Mouse (Mus musculus) retina, postnatal 7 days (tissue): ENCODE results near the gene Gm20509.
"Not testable (repeated sequence)": the region's sequence is repeated elsewhere in the genome, so short reads cannot be mapped to it uniquely, and the experiment has no call there.

ENCODE experiments used
- DNase-seq: peaks from one replicate; pipeline ENCODE4 v3.0.0-alpha.2; 2012; ENCODE audit warnings: low read depth, low spot score

Gm20509 gene

GRCm38 (mm10) chr9:73097898-73098297, 4.4 kb upstream of the Gm20509 start:
- DNase-seq: no peak

GRCm38 (mm10) chr9:73101536-73101935, 734 bp upstream of the Gm20509 start, which contains the start of gene Khdc3:
Gene Khdc3 (plus strand): TSS chr9:73101836.
- no peak for DNase-seq

GRCm38 (mm10) chr9:73103159-73103879, 1.0 kb downstream of the Gm20509 start:
- DNase-seq: no peak

GRCm38 (mm10) chr9:73103880-73104198, 1.6 kb downstream of the Gm20509 start:
- no peak for DNase-seq

- no peak for DNase-seq
Observed at GRCm38 (mm10) chr9:73105141-73105540, 2.9 kb downstream of the Gm20509 start.

- DNase-seq: no peak
Observed at GRCm38 (mm10) chr9:73105771-73106170, 3.5 kb downstream of the Gm20509 start.

- DNase-seq: peak; percentile 88
Observed at GRCm38 (mm10) chr9:73112919-73113906, 10.9 kb downstream of the Gm20509 start, which contains the start of gene Rsl24d1. Gene Rsl24d1 (plus strand): TSS chr9:73113426.

- not testable (repeated sequence) for DNase-seq
Observed at GRCm38 (mm10) chr9:73116704-73117103, 14.4 kb downstream of the Gm20509 start.

GRCm38 (mm10) chr9:73118012-73118411, 15.7 kb downstream of the Gm20509 start:
- no peak for DNase-seq

- peak; percentile 13 for DNase-seq
Observed at GRCm38 (mm10) chr9:73121735-73122134, 19.5 kb downstream of the Gm20509 start.

- DNase-seq: no peak
Observed at GRCm38 (mm10) chr9:73125043-73125570, 22.8 kb downstream of the Gm20509 start.

- no peak for DNase-seq
Observed at GRCm38 (mm10) chr9:73127457-73127856, 25.2 kb downstream of the Gm20509 start.

- peak; percentile 30 for DNase-seq
Observed at GRCm38 (mm10) chr9:73129875-73130274, 27.6 kb downstream of the Gm20509 start.

GRCm38 (mm10) chr9:73130529-73130928, 28.3 kb downstream of the Gm20509 start:
- DNase-seq: no peak

GRCm38 (mm10) chr9:73137341-73137886, 35.1 kb downstream of the Gm20509 start:
- no peak for DNase-seq

GRCm38 (mm10) chr9:73154347-73154746, 52.1 kb downstream of the Gm20509 start:
- DNase-seq: no peak

GRCm38 (mm10) chr9:73157968-73158367, 55.7 kb downstream of the Gm20509 start:
- DNase-seq: no peak

GRCm38 (mm10) chr9:73159265-73159664, 57.0 kb downstream of the Gm20509 start:
- DNase-seq: peak; percentile 48

GRCm38 (mm10) chr9:73162571-73163333, 60.5 kb downstream of the Gm20509 start:
- peak; percentile 57 for DNase-seq

GRCm38 (mm10) chr9:73165631-73166030, 63.4 kb downstream of the Gm20509 start:
- no peak for DNase-seq
